Mouse (Mus musculus): ENCODE measurements at regions not wholly inside any gene's neighbourhood (a gene's known extent, or its start where the extent isn't known, plus 50 kb on each side); places are given as distances from the start of the nearest gene placed in this dataset.

DNA sequence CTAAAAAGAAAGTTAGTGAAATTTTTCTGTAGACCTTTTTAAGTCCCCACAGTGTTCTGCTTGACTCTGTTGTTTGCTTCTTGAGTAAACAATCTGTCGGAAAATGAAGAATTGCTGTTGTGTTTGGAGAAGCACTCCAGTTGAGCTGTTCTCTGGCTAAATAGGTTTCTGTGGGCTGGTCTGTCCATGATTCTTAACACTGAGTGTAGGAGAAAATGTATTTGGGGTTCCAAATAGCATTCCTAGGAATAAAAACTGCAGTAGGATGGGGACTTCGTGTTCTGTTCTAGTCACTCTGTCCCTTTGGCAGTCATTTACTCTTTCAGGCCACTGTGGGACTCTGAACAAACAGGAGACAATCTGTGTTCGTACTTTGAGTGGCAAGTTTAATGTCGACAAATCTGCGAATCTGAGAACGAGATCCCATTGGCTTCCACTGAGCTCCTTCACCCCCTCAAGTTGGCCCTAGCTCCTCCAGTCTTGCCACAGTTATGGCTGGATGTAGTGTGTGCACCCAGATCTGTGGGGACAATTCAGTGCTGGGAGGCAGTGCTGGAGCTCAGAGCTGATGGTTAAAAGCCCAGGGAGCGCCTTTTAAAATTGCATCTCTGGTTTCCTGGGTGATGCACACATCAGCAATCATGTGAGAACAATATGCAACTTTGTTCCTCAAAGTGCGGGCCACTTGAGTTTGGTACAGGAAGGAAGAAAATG, 330.2 kb downstream of the Lmbrd1 start:
- 57% methylated on average over 8 of the region's 8 CpGs for WGBS
- Histone ChIP-seq H3K27ac (replicated peaks) (no peak overlapping the region), H3K9ac (replicated peaks) (no peak overlapping the region)

DNA sequence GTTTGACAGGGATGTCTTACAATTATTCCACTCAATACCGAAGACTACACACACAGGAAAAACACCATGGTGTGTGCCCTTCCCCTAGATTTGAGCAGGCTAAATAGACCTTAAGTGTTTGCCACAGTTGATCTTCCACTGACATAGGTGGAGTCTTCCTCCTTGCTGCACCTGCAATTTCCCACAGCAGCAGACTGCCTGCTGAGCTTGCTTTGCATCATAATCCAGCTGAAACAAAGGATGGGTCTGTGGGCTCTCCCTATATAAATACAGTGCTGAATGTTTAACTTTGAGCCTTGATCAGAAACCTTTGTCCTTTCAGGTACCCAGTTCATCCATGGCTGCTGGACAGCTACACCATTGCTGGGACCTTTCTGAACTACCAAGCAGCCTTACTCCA, 334.3 kb downstream of the Lmbrd1 start:
- Histone ChIP-seq H3K36me3 (no peaks in the 10 kb centered on the region), H3K9ac (replicated peaks) (no peak overlapping the region)
- WGBS: 78% methylated on average over 1 of the region's 1 CpGs

More for the DNA sequence above, 330.2 kb downstream of the Lmbrd1 start:
- no peaks in the 10 kb centered on the region for H3K36me3 ChIP-seq
- no peak overlapping the region for H3K4me2 ChIP-seq (replicated peaks)
- no peak overlapping the region for H3K4me3 ChIP-seq
- H3K4me1 ChIP-seq: no peaks in the 10 kb centered on the region
- peak; percentile 75 for ATAC-seq (replicated peaks)
- no peaks in the 10 kb centered on the region for H3K9me3 ChIP-seq
- no peaks in the 10 kb centered on the region for H3K27me3 ChIP-seq

More for the DNA sequence above, 334.3 kb downstream of the Lmbrd1 start:
- H3K27ac ChIP-seq (replicated peaks): no peak overlapping the region
- H3K27me3 ChIP-seq: no peaks in the 10 kb centered on the region
- no peak overlapping the region for H3K4me3 ChIP-seq
- H3K4me2 ChIP-seq (replicated peaks): no peak overlapping the region
- ATAC-seq (replicated peaks): no peak
- no peaks in the 10 kb centered on the region for H3K9me3 ChIP-seq
- H3K4me1 ChIP-seq: no peaks in the 10 kb centered on the region
